Mouse (Mus musculus): ENCODE data around the gene Rbm47.

- TF ChIP-seq CTCF (IDR thresholded peaks at IDR 0.05; ENCODE audit: low read depth, low read length) (no peak), POLR2A (IDR thresholded peaks at IDR 0.05; ENCODE audit: extremely low read depth, insufficient read depth, low read length) (no peak)
Measured at GRCm38 (mm10) chr5:66128948-66129347, 44.0 kb downstream of the Rbm47 start.
